17 mouse cellular contexts compared by ENCODE assay signal in the genomic region with DNA sequence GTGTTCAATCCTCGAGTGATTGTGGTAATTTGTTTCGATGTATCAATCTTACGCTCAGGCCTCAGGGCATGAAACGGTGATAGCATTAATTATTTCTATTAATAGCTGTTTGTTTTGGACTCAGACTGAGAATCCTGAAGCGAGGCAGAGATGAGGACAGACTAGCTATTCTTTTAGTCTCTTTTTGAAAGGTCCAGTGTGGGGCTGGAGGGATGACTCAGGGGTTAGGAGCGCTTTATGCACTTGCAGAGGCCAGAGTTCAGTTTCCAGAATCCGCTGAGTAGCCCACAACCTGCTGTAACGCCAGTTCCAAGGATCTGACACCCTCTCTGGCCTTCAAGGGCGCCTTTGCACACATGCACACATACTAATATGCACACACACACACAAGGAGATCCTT. TPM values are rescaled to one million over a fixed set of nuclear protein-coding genes. Genes with fewer than 3 reads are reported as not detected.
DNase-seq lines count a peak whose midpoint lies in the region; ATAC-seq lines count a peak whose summit lies in the region.
"Had no signal": no experiment of that assay in that cellular context is flagged by ENCODE, and none has a peak within 500 bp of the region (broad histone marks: within the 10 kb centered on the region; RNA-seq: fewer than 3 reads in every experiment).

No protein-coding gene starts in this region.

- DNase-seq in frontal cortex, postnatal 10 days (ENCODE audit: low spot score in 2 of 2) = no peak
- DNase-seq in kidney, adult 8-10 months = peak; percentile 28 to 41
- DNase-seq in Muller cell, postnatal 12 days (ENCODE audit: inconsistent ontology term) = peak; percentile 97
- DNase-seq in fibroblast of lung, adult 2 months (ENCODE audit: low read depth) = peak; percentile 56
- no peak for DNase-seq in thymus, postnatal 0 days (ENCODE audit: low spot score)
- no peak for DNase-seq in left cerebral cortex, adult 18-20 months (ENCODE audit: low spot score in 2 of 2)
- DNase-seq: cerebellum, adult 11 months; heart, adult 2 months; lung, embryonic 14.5 days; thymus, adult 18-20 months had no signal

- H3K4me3 ChIP-seq in kidney, embryonic 15.5 days (replicated peaks) = no peak overlapping the region
- H3K4me3 ChIP-seq: erythroblast, embryonic 14.5 days; heart, adult 2 months; limb, embryonic 15.5 days had no signal

- ATAC-seq in frontal cortex, adult (ENCODE audit: low TSS enrichment) = peak; percentile 42; the same call in 1 of the 2 replicates
- ATAC-seq in kidney, embryonic 15.5 days (replicated peaks; ENCODE audit: low FRiP score) = no peak

- 0 out of 2 replicates have a peak, but pooled peaks cover 4% of the 10 kb centered on the region for H3K4me1 ChIP-seq in kidney, embryonic 15.5 days
- H3K4me1 ChIP-seq: limb, embryonic 15.5 days had no signal

- no peak overlapping the region for H3K4me2 ChIP-seq in kidney, embryonic 15.5 days
- H3K4me2 ChIP-seq: limb, embryonic 15.5 days; lung, embryonic 14.5 days had no signal

- H3K9me3 ChIP-seq in kidney, embryonic 15.5 days (replicated peaks) = no peaks in the 10 kb centered on the region
- H3K9me3 ChIP-seq: limb, embryonic 15.5 days had no signal

- no peaks in the 10 kb centered on the region for H3K36me3 ChIP-seq in kidney, embryonic 15.5 days
- H3K36me3 ChIP-seq: limb, embryonic 15.5 days had no signal

- no peaks in the 10 kb centered on the region for H3K27me3 ChIP-seq in kidney, embryonic 15.5 days
- H3K27me3 ChIP-seq: limb, embryonic 15.5 days had no signal

- H3K9ac ChIP-seq in kidney, embryonic 15.5 days = no peak overlapping the region
- H3K9ac ChIP-seq: limb, embryonic 15.5 days; lung, embryonic 14.5 days had no signal

- WGBS in kidney, embryonic 15.5 days = 61% methylated on average over 9 of the region's 9 CpGs

- no peak overlapping the region for H3K27ac ChIP-seq in kidney, embryonic 15.5 days
- H3K27ac ChIP-seq: heart, adult 2 months; limb, embryonic 15.5 days had no signal

RNA-seq across cellular contexts. Expression of a gene that starts 9.6 kb away (rescaled TPM):
- 2.1 TPM in 2 replicates for polyA plus RNA-seq in kidney, embryonic 15.5 days (2015; fragmentation: Nextera tagmentation; extraction: Ambion mirVana)
- polyA plus RNA-seq in thymus, postnatal 0 days (2015; fragmentation: Nextera tagmentation; extraction: Ambion mirVana) = 1.3 TPM in 2 replicates
- 1 to 10 TPM; 2.3 to 4.1 TPM for total RNA-seq in left cerebral cortex, adult 18-20 months (2021)
- total RNA-seq: gastrocnemius, adult 18-20 months; megakaryocyte progenitor cell, adult 5-6 weeks; MEL had no signal
- polyA plus RNA-seq: erythroblast, embryonic 14.5 days had no signal

Comparison
In these comparisons a context has a peak if more than half of its experiments do, and no peak if none do; other contexts are left out.
1. DNase-seq: peak in kidney, adult 8-10 months (2 of 2), Muller cell, postnatal 12 days (single experiment) and fibroblast of lung, adult 2 months (single experiment); none in frontal cortex, postnatal 10 days (0 of 2), thymus, postnatal 0 days (single experiment) and left cerebral cortex, adult 18-20 months (0 of 2).